Mouse (Mus musculus): ENCODE measurements around the gene Gm4871. TPM values are rescaled to one million over a fixed set of nuclear protein-coding genes. Genes with fewer than 3 reads are reported as not detected.
A peak's percentile ranks its signal among the peaks of the same experiment; 100 is the strongest.

Gm4871 gene
- polyA plus RNA-seq, 1 experiment: not detected

DNA sequence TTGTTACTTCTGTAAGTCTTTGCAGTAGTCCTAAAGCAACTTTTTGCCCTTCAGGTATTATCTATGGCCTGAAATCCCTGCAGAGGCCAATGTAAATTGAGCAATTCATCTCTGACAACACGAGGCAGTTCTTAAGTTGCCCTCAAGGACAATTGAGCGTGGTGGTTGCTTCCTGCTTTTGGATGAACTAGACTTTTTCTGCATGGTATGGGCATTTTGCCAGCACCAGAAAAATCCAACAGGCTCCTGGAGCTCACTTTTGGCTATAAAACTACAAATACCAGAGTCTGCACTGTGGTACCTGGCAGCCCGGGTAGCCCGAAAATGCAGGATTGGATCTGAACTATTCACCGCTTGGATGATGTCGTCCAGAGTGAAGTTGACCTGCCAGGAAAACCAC is 27.0 kb downstream of the Gm4871 start:
- H3K27ac ChIP-seq (ENCODE audit: insufficient read depth, low read length): no peak overlapping the region
- H3K4me3 ChIP-seq (ENCODE audit: low read depth, low read length): no peak overlapping the region
- TF ChIP-seq POLR2A (IDR thresholded peaks at IDR 0.05; ENCODE audit: insufficient read depth, low read length): no peak
- TF ChIP-seq EP300 (IDR thresholded peaks at IDR 0.05; ENCODE audit: insufficient read depth, low read depth, low read length): no peak
- TF ChIP-seq CTCF (IDR thresholded peaks at IDR 0.05; ENCODE audit: low read depth, low read length): no peak
- H3K4me1 ChIP-seq (ENCODE audit: control insufficient read depth, insufficient read depth, low read length): no peaks in the 10 kb centered on the region
- no peak overlapping the region for H3K9ac ChIP-seq (ENCODE audit: low read depth, poor library complexity, severe bottlenecking)
- H3K36me3 ChIP-seq (ENCODE audit: control insufficient read depth, insufficient read depth, low read length, poor library complexity, severe bottlenecking): no peaks in the 10 kb centered on the region
- no peaks in the 10 kb centered on the region for H3K9me3 ChIP-seq (replicated peaks; ENCODE audit: control insufficient read depth, insufficient read depth, low read length, poor library complexity, severe bottlenecking)
- H3K27me3 ChIP-seq (ENCODE audit: control insufficient read depth, insufficient read depth, low read length, poor library complexity, severe bottlenecking): no peaks in the 10 kb centered on the region

DNA sequence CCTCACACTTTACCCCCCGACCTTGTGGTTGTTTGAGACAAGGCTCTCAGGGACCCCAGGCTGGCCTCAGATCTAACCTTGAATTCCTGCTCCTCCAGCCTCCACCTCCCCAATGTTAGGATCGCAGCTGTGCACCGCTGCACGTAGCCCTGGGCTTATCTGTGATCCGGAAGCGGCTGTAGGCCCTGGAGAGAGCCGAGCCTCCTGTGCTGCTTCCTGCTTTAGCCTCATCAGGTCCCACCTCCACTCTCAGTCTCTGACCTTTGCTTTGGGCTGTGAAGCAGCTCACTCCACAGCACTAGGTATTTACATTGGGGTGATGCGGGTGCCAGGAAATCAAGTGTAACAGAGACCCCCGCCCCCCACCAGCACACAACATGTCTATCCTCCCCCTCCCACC is 28.1 kb downstream of the Gm4871 start:
- H3K27ac ChIP-seq (ENCODE audit: insufficient read depth, low read length): no peak overlapping the region
- H3K27me3 ChIP-seq (ENCODE audit: control insufficient read depth, insufficient read depth, low read length, poor library complexity, severe bottlenecking): no peaks in the 10 kb centered on the region
- H3K9me3 ChIP-seq (replicated peaks; ENCODE audit: control insufficient read depth, insufficient read depth, low read length, poor library complexity, severe bottlenecking): no peaks in the 10 kb centered on the region
- no peak overlapping the region for H3K4me3 ChIP-seq (ENCODE audit: low read depth, low read length)
- no peak overlapping the region for H3K9ac ChIP-seq (ENCODE audit: low read depth, poor library complexity, severe bottlenecking)
- H3K4me1 ChIP-seq (ENCODE audit: control insufficient read depth, insufficient read depth, low read length): no peaks in the 10 kb centered on the region
- no peaks in the 10 kb centered on the region for H3K36me3 ChIP-seq (ENCODE audit: control insufficient read depth, insufficient read depth, low read length, poor library complexity, severe bottlenecking)
- TF ChIP-seq POLR2A (IDR thresholded peaks at IDR 0.05; ENCODE audit: insufficient read depth, low read length): no peak
- TF ChIP-seq CTCF (IDR thresholded peaks at IDR 0.05; ENCODE audit: low read depth, low read length): no peak
- TF ChIP-seq EP300 (IDR thresholded peaks at IDR 0.05; ENCODE audit: insufficient read depth, low read depth, low read length): no peak

DNA sequence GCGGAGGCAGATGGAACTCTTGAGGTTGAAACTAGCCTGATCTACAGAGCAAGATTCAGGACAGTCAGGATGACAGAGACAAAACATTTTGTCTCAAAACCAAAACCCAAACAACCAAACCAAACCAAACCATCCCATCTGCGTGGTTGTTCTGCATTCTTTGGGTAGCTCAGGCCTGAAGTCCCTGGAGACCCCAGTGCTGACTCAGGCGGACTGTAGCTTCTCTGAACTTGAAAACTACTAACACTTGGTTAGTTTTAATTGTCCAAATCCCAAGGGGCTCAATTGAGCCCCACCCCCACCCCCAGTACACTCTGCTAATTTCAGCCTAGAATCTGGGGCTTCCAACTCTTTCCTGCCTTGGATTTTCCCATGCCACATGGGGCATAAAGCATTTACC is 29.2 kb downstream of the Gm4871 start:
- no peak overlapping the region for H3K9ac ChIP-seq (ENCODE audit: low read depth, poor library complexity, severe bottlenecking)
- H3K27me3 ChIP-seq (ENCODE audit: control insufficient read depth, insufficient read depth, low read length, poor library complexity, severe bottlenecking): no peaks in the 10 kb centered on the region
- no peaks in the 10 kb centered on the region for H3K4me1 ChIP-seq (ENCODE audit: control insufficient read depth, insufficient read depth, low read length)
- TF ChIP-seq EP300 (IDR thresholded peaks at IDR 0.05; ENCODE audit: insufficient read depth, low read depth, low read length): no peak
- TF ChIP-seq POLR2A (IDR thresholded peaks at IDR 0.05; ENCODE audit: insufficient read depth, low read length): no peak
- TF ChIP-seq CTCF (IDR thresholded peaks at IDR 0.05; ENCODE audit: low read depth, low read length): no peak
- no peaks in the 10 kb centered on the region for H3K36me3 ChIP-seq (ENCODE audit: control insufficient read depth, insufficient read depth, low read length, poor library complexity, severe bottlenecking)
- no peak overlapping the region for H3K27ac ChIP-seq (ENCODE audit: insufficient read depth, low read length)
- H3K4me3 ChIP-seq (ENCODE audit: low read depth, low read length): no peak overlapping the region
- no peaks in the 10 kb centered on the region for H3K9me3 ChIP-seq (replicated peaks; ENCODE audit: control insufficient read depth, insufficient read depth, low read length, poor library complexity, severe bottlenecking)

DNA sequence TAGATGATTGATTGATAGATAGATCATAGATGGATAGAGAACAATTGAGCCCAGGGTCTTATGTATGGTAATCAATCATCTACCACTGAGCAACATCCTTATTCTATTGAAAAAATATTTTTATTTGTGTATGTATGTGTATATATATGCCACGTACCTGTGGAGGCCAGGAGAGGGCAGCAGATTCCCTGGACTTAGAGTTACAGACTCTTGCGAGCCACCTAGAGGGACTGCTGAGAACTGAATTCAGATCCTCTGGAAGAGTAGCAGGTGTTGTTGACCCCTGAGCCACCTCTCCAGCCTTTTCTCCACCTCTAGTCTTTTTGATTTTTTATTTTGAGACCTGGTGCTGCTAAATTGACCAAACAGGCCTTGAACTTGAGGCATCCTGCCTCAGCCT is 34.1 kb downstream of the Gm4871 start:
- no peaks in the 10 kb centered on the region for H3K27me3 ChIP-seq (ENCODE audit: control insufficient read depth, insufficient read depth, low read length, poor library complexity, severe bottlenecking)
- no peaks in the 10 kb centered on the region for H3K9me3 ChIP-seq (replicated peaks; ENCODE audit: control insufficient read depth, insufficient read depth, low read length, poor library complexity, severe bottlenecking)
- no peak overlapping the region for H3K9ac ChIP-seq (ENCODE audit: low read depth, poor library complexity, severe bottlenecking)
- no peaks in the 10 kb centered on the region for H3K36me3 ChIP-seq (ENCODE audit: control insufficient read depth, insufficient read depth, low read length, poor library complexity, severe bottlenecking)
- TF ChIP-seq EP300 (IDR thresholded peaks at IDR 0.05; ENCODE audit: insufficient read depth, low read depth, low read length) (no peak), CTCF (IDR thresholded peaks at IDR 0.05; ENCODE audit: low read depth, low read length) (peak; percentile 93), POLR2A (IDR thresholded peaks at IDR 0.05; ENCODE audit: insufficient read depth, low read length) (no peak)
- no peak overlapping the region for H3K27ac ChIP-seq (ENCODE audit: insufficient read depth, low read length)
- no peak overlapping the region for H3K4me3 ChIP-seq (ENCODE audit: low read depth, low read length)
- no peaks in the 10 kb centered on the region for H3K4me1 ChIP-seq (ENCODE audit: control insufficient read depth, insufficient read depth, low read length)

DNA sequence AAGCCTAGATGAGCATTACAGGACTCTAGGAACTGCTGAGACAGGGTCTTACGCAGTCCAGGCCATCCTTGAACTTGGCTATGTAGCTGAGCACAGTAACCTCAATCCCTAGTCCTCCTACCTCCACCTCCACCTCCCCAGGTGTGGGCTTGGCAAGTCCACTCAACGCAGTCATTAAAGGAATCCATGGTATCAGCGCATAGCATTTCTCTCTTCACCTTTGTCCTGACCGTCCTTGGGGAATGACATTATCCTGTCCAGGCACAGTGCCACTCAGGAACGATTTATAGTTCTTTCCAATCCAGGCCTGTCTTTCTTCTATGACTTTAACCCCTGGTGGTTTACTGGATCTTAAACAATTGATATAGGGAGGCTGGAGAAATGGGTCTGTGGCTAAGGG is 42.1 kb downstream of the Gm4871 start:
- H3K36me3 ChIP-seq (ENCODE audit: control insufficient read depth, insufficient read depth, low read length, poor library complexity, severe bottlenecking): no peaks in the 10 kb centered on the region
- H3K9ac ChIP-seq (ENCODE audit: low read depth, poor library complexity, severe bottlenecking): no peak overlapping the region
- no peak overlapping the region for H3K4me3 ChIP-seq (ENCODE audit: low read depth, low read length)
- no peaks in the 10 kb centered on the region for H3K4me1 ChIP-seq (ENCODE audit: control insufficient read depth, insufficient read depth, low read length)
- TF ChIP-seq EP300 (IDR thresholded peaks at IDR 0.05; ENCODE audit: insufficient read depth, low read depth, low read length): no peak
- no peak for TF ChIP-seq CTCF (IDR thresholded peaks at IDR 0.05; ENCODE audit: low read depth, low read length)
- TF ChIP-seq POLR2A (IDR thresholded peaks at IDR 0.05; ENCODE audit: insufficient read depth, low read length): no peak
- no peaks in the 10 kb centered on the region for H3K27me3 ChIP-seq (ENCODE audit: control insufficient read depth, insufficient read depth, low read length, poor library complexity, severe bottlenecking)
- no peak overlapping the region for H3K27ac ChIP-seq (ENCODE audit: insufficient read depth, low read length)
- no peaks in the 10 kb centered on the region for H3K9me3 ChIP-seq (replicated peaks; ENCODE audit: control insufficient read depth, insufficient read depth, low read length, poor library complexity, severe bottlenecking)

DNA sequence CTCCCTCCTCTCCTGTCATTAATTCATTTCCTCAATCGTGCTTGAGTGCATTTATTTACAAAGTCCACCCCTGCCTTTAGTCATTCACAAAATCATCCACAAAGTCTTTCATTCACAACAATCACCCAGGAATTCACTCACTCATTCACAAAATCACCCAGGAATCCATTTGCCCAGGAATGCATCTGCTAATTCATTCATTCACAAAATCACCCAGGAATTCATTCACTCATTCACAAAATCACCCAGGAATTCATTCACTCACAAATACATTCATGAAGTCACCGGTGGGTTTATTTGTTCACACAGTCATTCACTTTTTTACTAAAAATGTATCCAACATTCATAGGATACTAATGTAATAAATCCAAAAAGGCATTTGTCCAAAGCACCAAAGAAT is 42.5 kb downstream of the Gm4871 start:
- Histone ChIP-seq H3K9ac (ENCODE audit: low read depth, poor library complexity, severe bottlenecking) (no peak overlapping the region), H3K9me3 (replicated peaks; ENCODE audit: control insufficient read depth, insufficient read depth, low read length, poor library complexity, severe bottlenecking) (no peaks in the 10 kb centered on the region), H3K4me3 (ENCODE audit: low read depth, low read length) (no peak overlapping the region), H3K36me3 (ENCODE audit: control insufficient read depth, insufficient read depth, low read length, poor library complexity, severe bottlenecking) (no peaks in the 10 kb centered on the region), H3K27ac (ENCODE audit: insufficient read depth, low read length) (no peak overlapping the region), H3K4me1 (ENCODE audit: control insufficient read depth, insufficient read depth, low read length) (no peaks in the 10 kb centered on the region), H3K27me3 (ENCODE audit: control insufficient read depth, insufficient read depth, low read length, poor library complexity, severe bottlenecking) (no peaks in the 10 kb centered on the region)
- TF ChIP-seq EP300 (IDR thresholded peaks at IDR 0.05; ENCODE audit: insufficient read depth, low read depth, low read length) (no peak), CTCF (IDR thresholded peaks at IDR 0.05; ENCODE audit: low read depth, low read length) (no peak), POLR2A (IDR thresholded peaks at IDR 0.05; ENCODE audit: insufficient read depth, low read length) (no peak)
